Mouse (Mus musculus) large intestine, adult 2 months (tissue): Measurements from ENCODE around the gene Tubb2b. TPM values are rescaled to one million over a fixed set of nuclear protein-coding genes. Genes with fewer than 3 reads are reported as not detected.

Experiments
- DNase-seq: peaks from one replicate; pipeline ENCODE4 v3.0.0-alpha.2; 2012; ENCODE audit warnings: low read depth, low spot score
- WGBS: fragments of 180-500 bp; shearing (Covaris S2); methylation state at CpG from one replicate; pipeline ENCODE4 v1.1.7; 2018; 5-methylcytosine and 5-hydroxymethylcytosine counted together
- polyA plus RNA-seq: library from polyadenylated mRNA; depleted of rRNA; stranded (reverse); fragments of >200 nt; gene quantifications from 2 replicates; pipeline ENCODE4 v1.2.3, GENCODE M21; 2012; rRNA removed

Tubb2b gene
- polyA plus RNA-seq, 1 experiment, result 14.2 TPM

DNA sequence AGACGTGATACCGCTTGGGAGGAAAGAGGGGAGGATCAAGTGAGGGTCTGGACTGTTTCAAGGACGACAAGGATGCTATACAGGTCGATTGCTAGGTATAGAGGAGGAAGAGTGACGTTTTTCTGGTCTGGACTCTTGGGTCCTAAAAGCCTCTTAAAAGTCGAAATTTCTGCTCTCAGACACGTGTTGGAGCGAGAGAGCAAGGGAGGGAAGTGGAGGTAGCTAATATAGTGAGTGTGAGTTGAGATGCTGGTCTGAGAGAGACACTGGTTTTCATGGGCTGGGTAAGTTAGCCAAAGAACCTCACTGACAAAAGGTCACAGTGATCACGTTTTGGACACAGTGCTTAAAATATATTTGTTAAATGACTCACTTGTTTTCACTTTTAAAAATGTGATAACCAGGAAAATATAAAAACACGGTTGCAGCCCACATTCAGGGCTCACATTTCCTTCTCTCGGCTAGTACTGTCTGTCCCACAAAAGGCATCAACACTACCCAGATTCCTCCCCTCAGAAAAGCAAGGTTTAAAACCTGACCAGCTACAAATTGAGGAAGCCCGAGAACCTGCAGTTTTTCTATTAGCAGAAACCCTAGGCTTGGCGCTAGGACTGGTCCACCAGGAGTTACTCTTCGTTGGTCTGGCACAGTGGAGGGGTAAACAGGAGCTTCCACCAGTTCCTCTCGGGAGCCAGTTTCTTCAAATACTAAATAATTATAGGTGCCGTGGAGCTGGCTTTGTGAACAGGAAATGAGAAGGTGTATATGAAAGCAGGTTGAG, 51.6 kb downstream of the Tubb2b start:
- WGBS, result 40% methylated on average over 16 of the region's 16 CpGs
- DNase-seq, result no peak

DNA sequence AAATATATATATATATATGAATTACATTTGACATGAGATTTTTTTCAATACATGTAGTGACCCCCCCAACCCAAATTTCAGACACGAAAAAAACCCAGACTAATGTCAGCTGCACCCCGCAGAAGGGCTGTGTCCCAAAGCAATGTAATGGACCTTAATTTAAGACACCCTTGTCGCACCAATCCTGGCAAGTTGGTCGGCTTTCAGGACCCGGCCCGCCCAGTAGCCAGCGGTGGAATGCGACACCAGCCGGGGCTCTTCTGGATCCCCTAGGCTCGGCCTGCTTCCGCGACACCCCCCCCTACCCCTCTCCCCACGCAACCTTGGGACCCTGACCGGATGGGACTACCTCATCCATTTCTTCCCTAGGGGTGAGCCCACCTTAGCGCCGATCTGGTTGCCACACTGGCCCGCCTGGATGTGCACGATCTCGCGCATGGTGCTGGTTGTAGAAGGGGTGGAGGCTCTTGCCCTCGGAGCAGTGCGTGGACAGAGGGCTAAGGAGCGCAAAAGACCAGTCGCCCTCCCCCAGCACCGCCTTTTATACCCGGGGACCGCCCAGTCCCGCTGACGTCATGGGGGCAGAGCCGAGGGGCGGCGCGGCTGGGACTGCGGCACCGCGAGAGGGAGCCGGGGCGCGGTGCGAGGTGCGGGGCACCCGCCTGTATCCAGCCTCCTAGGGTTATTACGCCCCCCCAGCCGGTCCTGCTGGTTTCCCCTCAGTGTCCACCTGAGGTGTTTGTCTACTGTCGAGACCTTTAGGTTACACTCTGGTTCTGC, 52.6 kb downstream of the Tubb2b start, which contains the start of gene Tubb2a:
Gene Tubb2a (minus strand): TSS at position 516 of the 780 bp plus-strand sequence.
- peak; percentile 55 for DNase-seq
- WGBS, result under 1% methylated on average over 45 of the region's 45 CpGs

Other genes with a start within 250 kb of the Tubb2b start
- gene Serpinb6c, start 224.8 kb downstream of the Tubb2b start, polyA plus RNA-seq, result not detected in 2 replicates
- gene Nqo2, start 165.8 kb downstream of the Tubb2b start, polyA plus RNA-seq, result 14.5 and 16.3 TPM in 2 replicates
- 6.6 and 9.2 TPM in 2 replicates for gene Ripk1, start 128.1 kb downstream of the Tubb2b start, polyA plus RNA-seq
- 220 and 263 TPM in 2 replicates for gene Serpinb6a, start 127.7 kb downstream of the Tubb2b start, polyA plus RNA-seq
- 22.2 and 24.3 TPM in 2 replicates for gene Bphl, start 92.9 kb downstream of the Tubb2b start, polyA plus RNA-seq
- gene Tubb2a, start 52.5 kb downstream of the Tubb2b start, polyA plus RNA-seq, result 118 and 120 TPM in 2 replicates
- gene Psmg4, start 32.5 kb upstream of the Tubb2b start, polyA plus RNA-seq, result 73.0 and 77.6 TPM in 2 replicates
- 19.5 and 41.2 TPM in 2 replicates for gene Slc22a23, start 214.7 kb upstream of the Tubb2b start, polyA plus RNA-seq